Mouse (Mus musculus): ENCODE data around the gene Arhgef28.

Arhgef28 gene

DNA sequence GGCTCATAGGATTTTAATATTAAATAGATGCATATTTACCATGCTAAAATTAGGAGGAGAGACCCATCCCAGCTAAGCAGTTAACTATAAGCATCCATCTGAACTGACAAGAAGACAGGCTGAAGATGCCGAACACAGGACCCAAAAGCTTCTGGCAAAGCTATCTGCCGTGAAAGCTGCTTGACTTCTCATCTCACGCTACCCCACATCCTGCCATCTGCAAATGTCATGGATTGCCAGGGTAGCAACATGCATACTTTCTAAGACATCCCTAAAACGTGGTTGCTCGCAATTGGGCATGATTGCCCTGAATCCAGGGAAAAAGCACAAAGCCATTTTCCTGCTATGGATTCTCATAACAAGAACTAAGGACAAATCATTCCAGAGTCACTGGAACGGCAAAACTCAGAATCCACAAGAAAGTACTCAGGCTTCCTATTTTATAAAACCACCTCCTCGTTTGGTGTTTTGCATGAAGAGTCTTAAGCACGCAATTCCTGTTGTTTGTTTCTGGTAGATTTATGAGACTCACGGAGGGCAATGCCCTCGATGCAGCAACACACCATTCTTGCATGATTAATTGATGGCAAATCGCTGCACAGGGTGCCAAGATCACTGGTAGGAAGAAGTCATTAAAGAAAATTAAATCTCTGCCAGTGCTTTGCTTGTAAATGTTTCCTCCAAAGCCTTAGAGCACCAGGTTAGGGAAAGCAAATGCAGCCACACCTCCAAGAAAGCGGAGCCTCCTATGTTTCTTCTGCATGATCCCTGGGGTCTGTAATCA, 287.9 kb downstream of the Arhgef28 start:
- no peak for DNase-seq (ENCODE audit: low read depth, low spot score)

DNA sequence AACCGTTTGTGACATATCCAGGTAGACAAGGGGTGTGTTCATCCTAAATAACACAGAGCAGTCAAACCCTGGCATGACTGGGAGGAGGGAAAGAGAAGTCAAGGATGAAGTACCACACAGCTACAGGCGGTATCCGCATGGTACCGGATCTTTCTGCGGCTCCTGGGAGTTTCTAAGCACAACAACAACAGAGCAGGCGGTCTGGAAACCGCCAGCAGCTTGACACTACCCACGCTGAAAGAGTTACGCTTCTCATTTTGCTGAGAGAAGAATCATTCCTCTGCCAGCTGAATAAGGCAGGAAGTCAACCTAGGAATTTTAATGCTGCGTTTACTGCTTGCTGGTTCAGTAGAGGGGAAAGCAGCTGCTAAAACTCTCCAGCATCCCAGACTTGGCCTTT, 295.2 kb downstream of the Arhgef28 start:
- no peak for DNase-seq (ENCODE audit: low read depth, low spot score)

DNA sequence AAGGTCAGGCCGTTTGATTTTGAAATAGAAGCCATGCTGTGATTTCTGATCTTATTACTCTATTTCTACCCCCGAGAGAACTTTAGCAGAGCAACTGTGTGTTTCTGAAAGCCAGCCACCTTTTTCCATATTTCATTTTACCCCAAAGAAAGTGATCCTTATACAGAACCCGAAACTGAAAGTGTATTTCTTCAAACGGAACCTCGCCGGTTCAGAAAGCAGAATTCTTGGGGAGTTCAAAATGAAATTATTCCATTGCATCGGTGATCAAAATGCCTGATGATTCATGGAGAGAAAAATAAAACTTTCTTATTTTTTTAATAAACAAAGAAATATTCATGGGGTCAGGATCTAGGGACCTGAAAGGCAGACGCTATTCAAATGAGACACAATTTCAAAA, 303.4 kb downstream of the Arhgef28 start:
- no peak for DNase-seq (ENCODE audit: low read depth, low spot score)

DNA sequence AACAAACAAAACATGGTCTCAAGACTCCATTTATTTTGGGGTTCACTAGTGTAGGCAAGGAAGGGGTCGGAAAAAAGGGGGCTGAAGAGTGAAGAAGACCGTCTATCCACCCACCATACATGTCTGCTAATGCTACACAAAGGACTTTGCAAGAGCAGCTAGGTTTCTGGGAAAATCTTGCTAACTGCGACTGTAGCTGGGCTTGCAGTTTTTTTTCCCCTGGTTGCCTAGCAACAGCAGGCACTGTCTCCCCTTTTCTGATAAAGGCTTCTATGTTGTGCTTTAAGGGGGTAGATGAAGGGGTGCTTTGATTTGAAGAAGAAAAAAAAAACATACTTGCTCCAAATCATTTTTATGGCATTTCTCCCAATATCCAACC, 305.9 kb downstream of the Arhgef28 start:
- no peak for DNase-seq (ENCODE audit: low read depth, low spot score)

DNA sequence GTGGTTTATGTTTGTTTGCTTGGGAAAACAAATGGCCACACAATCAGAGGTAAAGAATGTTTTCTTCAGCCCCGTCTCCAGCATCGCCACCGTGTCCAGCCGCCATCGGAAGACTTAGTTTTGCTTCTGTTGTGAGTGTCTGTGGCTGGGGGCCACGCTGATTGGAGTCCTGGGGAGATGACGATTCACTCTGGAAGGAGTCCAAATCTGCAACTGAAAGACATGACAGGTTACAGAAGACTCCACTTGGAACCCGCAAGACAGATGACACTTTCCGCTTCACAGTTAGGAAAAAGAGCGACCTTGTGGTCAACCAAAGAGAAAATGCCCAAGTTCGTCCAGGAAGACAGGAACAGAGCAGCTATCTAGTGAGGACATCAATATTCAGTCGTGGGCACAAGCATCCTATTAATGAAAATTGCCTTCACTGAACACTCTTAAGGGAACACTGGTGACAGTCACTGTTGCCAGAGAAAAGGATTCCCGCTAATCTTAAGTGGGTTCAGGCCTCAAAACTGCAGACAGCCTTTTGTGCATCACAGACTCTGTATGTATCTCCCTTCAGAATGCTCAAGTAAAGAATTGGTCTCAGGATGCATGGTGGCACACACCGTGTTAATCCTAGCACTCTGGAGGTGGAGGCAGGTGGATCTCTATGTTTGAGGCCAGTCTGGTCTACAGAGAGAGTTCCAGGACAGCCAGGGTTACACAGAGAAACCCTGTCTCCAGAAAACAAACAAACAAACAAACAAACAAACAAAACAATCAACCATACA, 306.4 kb downstream of the Arhgef28 start:
- DNase-seq (ENCODE audit: low read depth, low spot score) = no peak

DNA sequence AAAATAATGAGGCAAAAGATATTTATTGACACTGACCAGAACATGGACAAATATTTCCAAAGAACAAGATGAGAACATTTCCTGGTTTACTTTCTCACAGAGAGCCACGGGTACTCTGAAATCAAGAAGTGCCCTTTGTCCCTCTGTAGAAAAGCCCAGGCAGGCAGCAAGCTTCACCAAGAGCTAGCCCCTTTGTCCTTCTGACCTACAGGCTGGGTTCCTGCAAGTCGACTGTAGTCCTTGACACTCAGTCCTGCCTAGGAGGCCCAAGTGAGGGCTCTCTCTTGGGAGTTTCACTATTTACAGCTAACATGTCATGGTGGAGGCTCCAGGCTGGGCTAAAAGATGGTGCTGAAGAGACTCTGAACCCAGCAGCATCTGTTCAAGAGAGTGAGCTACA, 307.6 kb downstream of the Arhgef28 start:
- no peak for DNase-seq (ENCODE audit: low read depth, low spot score)

DNA sequence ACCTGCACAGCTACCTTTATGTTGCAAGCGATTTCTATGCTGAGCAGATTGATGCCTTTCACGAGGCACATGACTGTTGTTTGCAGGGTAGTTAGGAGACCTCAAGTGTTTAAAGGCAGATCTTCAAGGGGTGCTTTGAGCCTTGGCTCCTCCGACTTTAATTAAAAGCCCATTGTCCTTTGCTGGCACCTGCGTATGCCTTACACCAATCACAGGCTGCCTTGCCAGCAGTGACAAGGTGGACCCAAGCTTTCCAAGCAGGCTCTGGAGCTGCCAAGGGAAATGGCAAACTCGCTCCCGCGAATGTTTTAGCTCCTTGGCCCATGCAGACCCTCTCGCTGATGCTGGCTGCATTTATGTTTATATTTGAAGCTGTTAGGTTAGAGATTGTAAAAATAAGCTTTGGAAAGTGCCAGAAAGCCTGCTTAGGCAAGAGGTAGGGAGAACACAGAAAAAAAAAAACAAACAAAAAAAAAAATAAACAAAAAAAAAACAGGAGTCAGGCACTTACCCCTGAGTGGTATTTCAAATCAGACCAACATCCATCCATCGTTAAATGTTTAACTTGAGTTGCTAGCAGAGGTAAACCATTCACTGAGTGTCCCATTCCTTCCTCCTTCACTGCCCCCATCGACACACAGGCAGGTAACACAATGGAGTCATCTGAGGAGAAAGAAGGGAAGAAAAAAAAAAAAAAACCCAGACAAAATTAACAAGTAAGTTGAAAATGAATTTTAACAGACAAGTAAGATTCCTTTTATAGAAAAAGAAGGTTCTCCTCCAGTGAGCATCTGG, 313.0 kb downstream of the Arhgef28 start:
- DNase-seq (ENCODE audit: low read depth, low spot score) = no peak

DNA sequence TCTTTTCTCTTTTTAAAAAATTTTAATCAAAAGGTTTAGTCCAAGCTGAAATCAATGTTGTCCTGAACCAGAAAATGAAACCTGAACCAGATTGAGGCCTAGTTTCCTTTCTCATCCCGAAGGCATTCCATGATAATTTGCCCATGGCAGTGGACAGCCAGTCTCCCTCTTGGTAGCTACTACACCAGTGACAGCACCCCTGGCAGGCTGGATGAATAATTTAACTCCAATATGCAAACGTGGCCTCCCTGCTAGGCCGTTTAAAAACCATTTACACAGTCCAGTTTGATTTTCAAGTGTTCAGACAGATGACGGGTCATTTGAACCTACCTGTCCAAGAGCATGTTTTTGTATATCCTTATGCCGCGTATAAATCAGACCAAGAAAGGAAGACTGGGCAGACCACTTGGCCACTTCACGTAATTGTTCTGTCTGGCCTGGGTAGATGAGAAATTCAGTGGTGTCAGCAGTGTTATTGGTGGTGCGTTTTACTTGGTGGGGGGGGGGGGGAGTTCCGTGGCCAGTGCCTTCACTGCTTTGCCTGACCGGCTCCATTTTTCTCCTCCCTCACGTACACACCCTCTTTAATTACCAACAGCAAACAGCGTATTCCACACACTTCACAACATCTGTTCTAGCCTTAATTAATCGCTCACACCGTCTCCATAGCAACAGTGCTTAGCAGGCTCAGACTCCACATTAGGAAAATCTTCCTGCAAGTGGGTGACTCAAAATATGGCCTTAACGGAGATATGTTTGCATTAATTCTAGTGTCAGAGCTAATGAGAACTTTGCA, 314.0 kb downstream of the Arhgef28 start:
- peak; percentile 36 for DNase-seq (ENCODE audit: low read depth, low spot score)

DNA sequence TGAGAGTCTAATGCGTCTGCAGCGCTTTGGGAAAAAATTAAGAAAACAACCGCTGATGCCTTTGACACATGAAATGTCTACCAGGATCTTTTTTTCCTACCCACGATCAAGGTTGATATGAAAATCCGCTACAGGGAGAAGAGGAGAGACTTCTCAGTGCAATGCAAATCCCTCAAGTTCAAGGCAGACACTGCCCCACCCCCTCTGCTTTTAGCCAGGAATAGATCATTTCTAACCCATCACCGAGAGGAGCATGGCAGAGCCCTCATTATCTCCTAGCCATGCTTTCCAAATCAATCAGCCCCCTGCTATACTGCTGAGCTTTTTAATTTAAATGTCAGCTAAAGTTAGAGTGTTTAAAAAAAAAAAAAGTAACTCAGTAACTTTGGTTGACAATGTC, 318.2 kb downstream of the Arhgef28 start:
- no peak for DNase-seq (ENCODE audit: low read depth, low spot score)

DNA sequence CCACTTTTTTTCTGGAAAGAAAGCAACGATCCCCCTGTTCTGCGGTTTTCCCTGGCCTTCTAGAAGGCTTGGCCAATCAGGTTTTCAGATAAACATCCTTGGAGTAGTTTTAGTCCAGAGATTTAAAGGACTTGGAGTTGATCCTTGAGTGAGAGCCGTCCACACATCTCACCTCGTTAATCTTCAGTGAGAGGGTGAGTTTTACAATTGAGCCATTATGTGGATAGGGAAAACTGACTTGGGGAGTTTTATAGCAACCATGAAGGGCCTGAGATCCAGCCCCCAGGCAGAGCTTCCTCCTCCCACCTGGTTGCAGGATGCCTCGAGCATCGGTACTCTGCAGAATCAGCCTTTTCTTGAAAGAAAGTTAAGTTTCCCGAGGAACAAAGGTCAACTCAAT, 318.7 kb downstream of the Arhgef28 start:
- no peak for DNase-seq (ENCODE audit: low read depth, low spot score)

DNA sequence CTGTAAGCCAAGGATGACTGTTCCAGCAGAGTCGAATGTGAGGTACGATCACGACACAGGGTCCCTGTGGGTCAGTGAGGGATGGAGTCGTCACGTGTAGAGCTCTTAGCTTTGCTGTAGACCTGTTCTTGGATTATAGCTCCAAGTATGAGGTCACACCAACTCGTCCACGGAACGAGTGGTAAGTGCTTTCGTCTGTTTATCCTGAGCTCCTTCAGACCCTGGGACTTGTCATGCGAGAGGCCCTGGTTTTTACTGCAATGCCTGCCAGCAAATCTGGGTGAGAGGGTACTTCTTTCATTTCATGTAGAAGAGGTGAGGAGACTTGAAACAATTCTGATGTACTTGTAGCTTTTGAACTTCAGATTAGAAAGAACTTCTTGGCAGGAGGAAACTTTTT, 322.6 kb downstream of the Arhgef28 start:
- DNase-seq (ENCODE audit: low read depth, low spot score) = no peak

DNA sequence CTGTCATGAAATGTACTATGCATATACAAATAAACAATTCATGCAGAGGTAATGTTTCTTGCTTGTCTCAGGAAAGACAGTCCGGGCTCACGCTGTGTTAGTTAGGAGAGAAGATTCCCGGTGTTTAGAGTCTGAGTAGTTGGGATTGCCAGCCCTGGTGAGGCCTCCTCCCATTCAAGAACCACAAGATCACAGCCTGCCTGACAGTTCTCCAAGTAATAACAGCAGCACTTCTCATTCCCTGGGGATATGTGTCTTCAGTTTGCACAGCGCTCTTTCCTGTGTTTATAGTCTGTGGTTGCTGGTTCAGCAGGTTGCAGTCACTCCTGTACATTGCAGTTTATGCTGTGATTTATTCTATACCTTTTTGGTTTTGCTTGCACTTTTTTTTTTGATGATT, 329.8 kb downstream of the Arhgef28 start:
- no peak for DNase-seq (ENCODE audit: low read depth, low spot score)

DNA sequence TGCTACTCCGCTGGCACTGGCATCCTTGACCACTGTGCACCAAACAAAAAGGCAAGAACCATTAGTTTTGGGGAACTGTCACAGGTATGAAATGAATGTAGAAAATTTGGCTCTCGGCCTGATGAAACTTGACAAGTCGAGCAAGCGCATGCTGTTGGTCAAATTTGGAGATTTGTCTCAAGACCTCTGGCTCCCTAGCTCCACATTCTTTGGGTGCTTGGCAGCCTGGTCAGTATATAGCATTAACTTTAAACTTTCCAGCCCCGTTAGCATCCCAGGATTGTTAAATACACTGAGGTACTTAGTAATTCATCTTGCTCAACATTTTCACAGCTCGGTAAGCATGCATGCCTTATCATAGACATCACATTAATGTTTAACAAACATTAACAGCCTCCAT, 330.2 kb downstream of the Arhgef28 start:
- no peak for DNase-seq (ENCODE audit: low read depth, low spot score)

DNA sequence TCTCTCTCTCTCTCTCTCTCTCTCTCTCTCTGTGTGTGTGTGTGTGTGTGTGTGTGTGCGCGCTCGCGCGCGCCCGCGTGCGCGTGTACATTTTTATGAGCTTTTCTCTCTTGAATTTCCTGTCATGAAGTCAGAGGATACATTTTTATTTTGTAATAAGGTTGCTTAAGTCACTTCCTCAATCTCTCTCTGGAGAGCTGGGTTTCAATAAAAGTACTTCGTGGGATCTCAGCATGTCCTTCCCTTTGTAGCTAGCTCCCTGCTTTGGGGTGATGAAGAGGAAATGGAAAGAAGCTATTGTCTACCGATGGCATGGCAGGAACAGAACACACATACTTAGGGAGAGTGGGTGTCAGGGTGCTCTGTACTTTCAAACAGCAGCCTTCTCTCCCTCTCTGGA, 336.8 kb downstream of the Arhgef28 start:
- DNase-seq (ENCODE audit: low read depth, low spot score) = no peak

DNA sequence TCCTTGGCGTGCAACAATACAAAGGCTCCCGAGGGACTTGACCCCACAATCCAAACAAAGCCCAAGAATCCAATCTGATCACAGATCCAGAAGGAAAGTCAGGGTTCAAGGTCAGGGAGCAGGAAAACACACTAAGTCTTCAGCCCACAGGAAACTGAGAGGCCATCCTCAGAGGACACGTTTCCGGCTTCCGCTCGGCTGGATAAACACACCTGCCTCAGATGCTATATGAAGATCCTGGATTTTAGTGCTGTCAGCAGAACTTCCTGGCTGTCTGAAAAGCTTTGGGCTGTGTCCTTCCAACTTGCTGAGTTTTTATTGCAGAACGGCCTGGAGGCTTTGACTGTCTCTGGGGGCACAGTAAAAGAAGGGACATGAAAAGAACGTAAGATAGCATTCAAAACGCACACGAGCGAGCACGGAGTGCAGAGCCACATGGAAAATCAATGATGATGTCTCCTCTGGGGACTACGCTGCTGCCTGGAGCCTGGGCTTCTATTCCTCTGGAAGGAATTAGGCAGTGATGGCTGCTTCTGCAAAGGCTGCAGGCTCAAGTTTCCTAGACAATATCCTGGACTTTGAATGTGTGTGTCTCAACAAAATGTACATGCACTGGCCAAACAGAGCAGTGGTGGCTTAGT, 338.8 kb downstream of the Arhgef28 start:
- no peak for DNase-seq (ENCODE audit: low read depth, low spot score)

DNA sequence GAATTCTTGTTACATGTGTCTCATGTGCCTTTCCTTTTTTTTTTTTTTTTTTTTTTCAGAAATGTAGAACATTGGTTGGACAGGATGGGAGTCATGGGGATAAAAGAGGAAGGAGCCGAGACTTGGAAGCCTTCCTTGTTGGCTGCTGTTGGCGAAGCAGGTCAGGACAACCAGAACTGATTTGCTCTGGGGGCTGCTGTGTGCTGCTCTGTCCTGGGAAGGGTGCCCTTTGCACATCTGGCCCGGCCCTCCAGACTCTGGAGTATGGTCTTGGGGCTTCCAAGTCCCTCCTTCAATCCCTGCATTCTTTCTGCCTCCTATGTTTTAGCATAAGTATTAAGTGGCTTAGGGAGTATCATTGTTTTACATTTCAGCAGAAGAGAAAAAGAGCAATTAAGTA, 347.2 kb downstream of the Arhgef28 start:
- no peak for DNase-seq (ENCODE audit: low read depth, low spot score)

DNA sequence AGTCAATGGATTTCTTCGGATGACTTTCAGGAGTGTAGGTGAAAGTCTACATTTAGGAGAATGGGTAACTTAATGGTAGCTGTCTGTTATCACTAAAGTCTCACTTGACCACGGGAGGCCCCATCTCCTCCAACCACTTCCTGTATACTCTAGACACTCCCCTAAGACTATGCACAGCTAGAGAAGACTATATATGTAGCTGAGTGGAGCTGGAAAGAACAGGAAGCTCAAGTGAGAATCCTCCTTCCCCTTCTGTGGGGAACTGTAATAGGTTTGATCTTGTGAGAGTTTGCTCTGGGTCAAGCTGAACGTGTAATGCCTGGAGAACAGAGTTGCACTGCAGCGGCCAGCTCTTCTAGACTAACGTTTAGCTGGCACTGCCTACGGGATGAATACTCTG, 348.4 kb downstream of the Arhgef28 start:
- no peak for DNase-seq (ENCODE audit: low read depth, low spot score)

DNA sequence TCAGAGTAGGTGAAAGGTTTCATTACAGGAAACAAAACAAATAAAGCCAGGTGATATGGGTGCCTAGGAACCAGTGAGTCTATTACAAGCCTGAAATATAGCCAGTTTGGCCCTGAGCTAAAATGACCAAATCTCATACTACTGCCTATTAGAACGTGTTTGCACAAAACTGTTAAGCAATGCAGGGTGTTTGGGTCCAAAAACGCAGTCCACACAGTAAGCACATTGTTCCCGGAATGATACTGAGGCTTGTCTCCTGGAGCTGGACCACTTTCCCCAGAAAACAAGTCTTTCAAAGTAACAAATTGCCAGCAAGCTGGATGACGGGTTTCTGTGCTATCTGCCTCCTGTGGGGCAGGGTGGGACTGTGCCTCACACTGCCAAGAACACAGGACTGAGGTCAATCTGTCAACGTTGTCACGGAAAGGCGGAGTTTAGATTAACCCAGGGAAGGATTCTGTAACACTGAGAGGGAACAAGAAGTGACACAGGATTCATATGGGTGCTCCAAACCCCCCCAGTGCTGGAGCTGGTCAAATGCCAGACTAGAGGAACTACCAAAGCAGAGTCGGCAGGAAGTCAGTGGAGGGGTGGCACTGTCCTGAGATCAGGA, 352.8 kb downstream of the Arhgef28 start:
- no peak for DNase-seq (ENCODE audit: low read depth, low spot score)

Data from retina, postnatal 7 days (tissue).